Mouse (Mus musculus) liver, embryonic 14.5 days (tissue): Measurements from ENCODE around the gene Faap100. TPM values are rescaled to one million over a fixed set of nuclear protein-coding genes. Genes with fewer than 3 reads are reported as not detected.

Experiments used
- ATAC-seq: fragments of 200-750 bp; cut with Nextera tagmentation; 2 replicates; pipeline ENCODE4 v1.8.0; 2017; ENCODE audit warnings: moderate number of reproducible peaks, mild to moderate bottlenecking, moderate library complexity; ENCODE audit not compliant: insufficient read depth
- DNase-seq, 3 experiments: peaks; one replicate each; pipeline ENCODE4 v3.0.0-alpha.2; 2012 to 2013; ENCODE audit warnings: low read depth in 3 of 3, low spot score in 3 of 3
- H3K27ac ChIP-seq: fragments of 300-500 bp; sonication (generic); 2 replicates; pipeline ENCODE4 v1.5.1; 2014; ENCODE audit warnings: moderate library complexity, mild to moderate bottlenecking, control low read depth, inconsistent platforms
- H3K27me3 ChIP-seq: fragments of 300-500 bp; sonication (generic); 2 replicates; pipeline ENCODE4 v1.6.1; 2014; ENCODE audit warnings: mild to moderate bottlenecking, low read length, moderate library complexity; ENCODE audit not compliant: control insufficient read depth, insufficient read depth
- H3K36me3 ChIP-seq: fragments of 300-500 bp; sonication (generic); replicated peaks from 2 replicates; pipeline ENCODE4 v1.6.1; 2014; ENCODE audit warnings: low read depth; ENCODE audit not compliant: control insufficient read depth, insufficient read depth
- H3K4me1 ChIP-seq, 2 experiments: fragments of 200-500 bp in 1 of 2; fragments of 300-500 bp in 1 of 2; sonication (generic) in 1 of 2; replicated peaks; 2 replicates each; pipeline ENCODE4 v1.6.1; 2012 to 2014; ENCODE audit warnings: antibody characterized with exemption in 1 of 2, inconsistent platforms in 1 of 2, low read length in 1 of 2; ENCODE audit not compliant: control insufficient read depth in 2 of 2, insufficient read depth in 2 of 2
- H3K4me2 ChIP-seq: fragments of 300-500 bp; sonication (generic); 2 replicates; pipeline ENCODE4 v1.6.1; 2014; ENCODE audit warnings: low read depth, mild to moderate bottlenecking, control low read depth, moderate library complexity
- H3K4me3 ChIP-seq, 2 experiments: fragments of 200-500 bp in 1 of 2; fragments of 300-500 bp in 1 of 2; sonication (generic) in 1 of 2; 2 replicates each; pipeline ENCODE4 v1.5.1; 2012 to 2014; ENCODE audit warnings: low read depth in 2 of 2, low read length in 2 of 2, mild to moderate bottlenecking in 2 of 2, control low read depth in 1 of 2, inconsistent platforms in 1 of 2, moderate library complexity in 1 of 2; ENCODE audit not compliant: insufficient read depth in 1 of 2
- H3K9ac ChIP-seq: fragments of 300-500 bp; sonication (generic); replicated peaks from 2 replicates; pipeline ENCODE4 v1.6.1; 2014; ENCODE audit warnings: mild to moderate bottlenecking, control low read depth, moderate library complexity
- H3K9me3 ChIP-seq: fragments of 300-500 bp; sonication (generic); 2 replicates; pipeline ENCODE4 v1.6.1; 2016; ENCODE audit warnings: low read length, mixed read lengths; ENCODE audit not compliant: control insufficient read depth
- CTCF ChIP-seq: IDR thresholded peaks from 2 replicates; pipeline ENCODE4 v1.5.1; 2016; ENCODE audit warnings: antibody characterized with exemption, low read depth, control low read depth
- EP300 ChIP-seq: IDR thresholded peaks from 2 replicates; pipeline ENCODE4 v1.6.1; 2016; ENCODE audit warnings: antibody characterized with exemption, low read depth
- WGBS: fragments of 180-500 bp; shearing (Covaris S2); extraction: QIAGEN DNeasy Blood & Tissue Kit; methylation state at CpG from one replicate; pipeline ENCODE4 v1.1.7; 2014; ENCODE audit not compliant: insufficient replicate concordance; 5-methylcytosine and 5-hydroxymethylcytosine counted together
- polyA plus RNA-seq, 2 experiments: library from polyadenylated mRNA; depleted of rRNA in 1 of 2; stranded (reverse) in 1 of 2; unstranded in 1 of 2; fragments of >200 nt; fragmentation: Nextera tagmentation in 1 of 2; extraction: Ambion mirVana in 1 of 2; gene quantifications; 2 replicates each; pipeline versions ENCODE4 v1.2.1 to v1.2.3; 2012 to 2014

Faap100 gene
- polyA plus RNA-seq (2012; rRNA removed) (5.3 and 6.3 TPM in 2 replicates), polyA plus RNA-seq (2014; fragmentation: Nextera tagmentation; extraction: Ambion mirVana) (4.5 and 5.4 TPM in 2 replicates)

GRCm38 (mm10) chr11:120378611-120379540 is at the start of gene Faap100:
Gene Faap100, minus strand, starts transcription at chr11:120378764.
- WGBS = 9% methylated on average over 54 of the region's 54 CpGs
- H3K36me3 ChIP-seq = peaks cover 27% of the 10 kb centered on the region

GRCm38 (mm10) chr11:120426727-120427126 is 48.2 kb upstream of the Faap100 start:
- Histone ChIP-seq H3K27me3 (no peaks in the 10 kb centered on the region), H3K4me2 (no peak overlapping the region), H3K4me3 (no peak overlapping the region), H3K4me1 (no peaks in the 10 kb centered on the region), H3K9ac (no peak overlapping the region), H3K36me3 (peaks cover 82% of the 10 kb centered on the region), H3K9me3 (no peaks in the 10 kb centered on the region), H3K27ac (no peak overlapping the region)
- DNase-seq (no peak), ATAC-seq (no peak)
- 81% methylated on average over 3 of the region's 3 CpGs for WGBS
- TF ChIP-seq EP300 (no peak), CTCF (no peak)

More at GRCm38 (mm10) chr11:120378611-120379540, at the start of gene Faap100:
- peak; percentile 91 for ATAC-seq
- DNase-seq = peak; percentile 85 to 87 (median 86)
- TF ChIP-seq CTCF (peak; percentile 81), EP300 (no peak)
- peak within 1 kb of the TSS; percentile 72 for H3K9ac ChIP-seq
- no peaks in the 10 kb centered on the region for H3K27me3 ChIP-seq
- peaks cover 9 to 11% of the 10 kb centered on the region in 2 experiments for H3K4me1 ChIP-seq
- H3K9me3 ChIP-seq = no peaks in the 10 kb centered on the region
- peak within 1 kb of the TSS; percentile 100 for H3K4me2 ChIP-seq
- peak within 1 kb of the TSS; percentile 40; the same call in 1 of the 2 replicates for H3K27ac ChIP-seq
- H3K4me3 ChIP-seq = peak within 1 kb of the TSS; percentile 70 to 82

GRCm38 (mm10) chr11:120423569-120424295 is 45.2 kb upstream of the Faap100 start:
- DNase-seq (peak in 1 of 3 experiments; percentile 39), ATAC-seq (no peak)
- no peak overlapping the region for H3K4me2 ChIP-seq
- no peaks in the 10 kb centered on the region for H3K4me1 ChIP-seq
- H3K9ac ChIP-seq = no peak overlapping the region
- H3K36me3 ChIP-seq = peaks cover 85% of the 10 kb centered on the region
- H3K27ac ChIP-seq = no peak overlapping the region
- 71% methylated on average over 9 of the region's 9 CpGs for WGBS
- H3K27me3 ChIP-seq = no peaks in the 10 kb centered on the region
- H3K9me3 ChIP-seq = no peaks in the 10 kb centered on the region
- TF ChIP-seq EP300 (no peak), CTCF (peak; percentile 83)
- H3K4me3 ChIP-seq = no peak overlapping the region

GRCm38 (mm10) chr11:120422651-120423568 is 44.3 kb upstream of the Faap100 start:
- no peak for TF ChIP-seq CTCF
- TF ChIP-seq EP300 = no peak
- ATAC-seq (no peak), DNase-seq (no peak)
- no peaks in the 10 kb centered on the region for H3K9me3 ChIP-seq
- 76% methylated on average over 13 of the region's 13 CpGs for WGBS
- peaks cover 84% of the 10 kb centered on the region for H3K36me3 ChIP-seq
- no peak overlapping the region for H3K9ac ChIP-seq
- H3K27me3 ChIP-seq = no peaks in the 10 kb centered on the region
- no peak overlapping the region for H3K4me2 ChIP-seq
- H3K4me1 ChIP-seq = no peaks in the 10 kb centered on the region
- no peak overlapping the region for H3K4me3 ChIP-seq
- H3K27ac ChIP-seq = no peak overlapping the region
